Mouse (Mus musculus) hindbrain, embryonic 11.5 days (tissue): ENCODE measurements around the gene Acad10. TPM values are rescaled to one million over a fixed set of nuclear protein-coding genes. Genes with fewer than 3 reads are reported as not detected.

ENCODE experiments used
- ATAC-seq: fragments of 200-750 bp; cut with Nextera tagmentation; 2 replicates; pipeline ENCODE4 v1.8.0; 2017; ENCODE audit warnings: mild to moderate bottlenecking, moderate TSS enrichment, moderate library complexity; ENCODE audit not compliant: low FRiP score
- DNase-seq: peaks from one replicate; pipeline ENCODE4 v3.0.0-alpha.2; 2015; ENCODE audit warnings: low spot score
- H3K27ac ChIP-seq: fragments of 300-500 bp; sonication (generic); 2 replicates; pipeline ENCODE4 v1.5.1; 2014; ENCODE audit warnings: mild to moderate bottlenecking, low read depth, low read length
- H3K27me3 ChIP-seq: fragments of 300-500 bp; sonication (generic); 2 replicates; pipeline ENCODE4 v1.6.1; 2014; ENCODE audit warnings: mild to moderate bottlenecking, low read length, moderate library complexity, mixed read lengths; ENCODE audit not compliant: control insufficient read depth, insufficient read depth
- H3K36me3 ChIP-seq: fragments of 300-500 bp; sonication (generic); 2 replicates; pipeline ENCODE4 v1.6.1; 2014; ENCODE audit warnings: mild to moderate bottlenecking, low read length, moderate library complexity, mixed read lengths; ENCODE audit not compliant: control insufficient read depth, insufficient read depth
- H3K4me1 ChIP-seq: fragments of 300-500 bp; sonication (generic); replicated peaks from 2 replicates; pipeline ENCODE4 v1.6.1; 2014; ENCODE audit warnings: low read length, mixed read lengths; ENCODE audit not compliant: control insufficient read depth, insufficient read depth
- H3K4me2 ChIP-seq: fragments of 300-500 bp; sonication (generic); replicated peaks from 2 replicates; pipeline ENCODE4 v1.6.1; 2014; ENCODE audit warnings: mild to moderate bottlenecking, low read depth, low read length
- H3K4me3 ChIP-seq: fragments of 300-500 bp; sonication (generic); 2 replicates; pipeline ENCODE4 v1.5.1; 2014; ENCODE audit warnings: low read depth, low read length
- H3K9ac ChIP-seq: fragments of 300-500 bp; sonication (generic); 2 replicates; pipeline ENCODE4 v1.6.1; 2014; ENCODE audit warnings: low read depth, low read length
- H3K9me3 ChIP-seq: fragments of 300-500 bp; sonication (generic); 2 replicates; pipeline ENCODE4 v1.6.1; 2016; ENCODE audit warnings: low read length; ENCODE audit not compliant: control insufficient read depth
- WGBS: fragments of 180-500 bp; shearing (Covaris S2); extraction: QIAGEN DNeasy Blood & Tissue Kit; methylation state at CpG from one replicate; pipeline ENCODE4 v1.1.7; 2014; 5-methylcytosine and 5-hydroxymethylcytosine counted together
- polyA plus RNA-seq: library from polyadenylated mRNA; unstranded; fragments of >200 nt; fragmentation: Nextera tagmentation; extraction: Ambion mirVana; gene quantifications from 2 replicates; pipeline ENCODE4 v1.2.1, GENCODE M21; 2014

The Acad10 gene
- polyA plus RNA-seq, 1 experiment from 2014 or later: 2.1 TPM

DNA sequence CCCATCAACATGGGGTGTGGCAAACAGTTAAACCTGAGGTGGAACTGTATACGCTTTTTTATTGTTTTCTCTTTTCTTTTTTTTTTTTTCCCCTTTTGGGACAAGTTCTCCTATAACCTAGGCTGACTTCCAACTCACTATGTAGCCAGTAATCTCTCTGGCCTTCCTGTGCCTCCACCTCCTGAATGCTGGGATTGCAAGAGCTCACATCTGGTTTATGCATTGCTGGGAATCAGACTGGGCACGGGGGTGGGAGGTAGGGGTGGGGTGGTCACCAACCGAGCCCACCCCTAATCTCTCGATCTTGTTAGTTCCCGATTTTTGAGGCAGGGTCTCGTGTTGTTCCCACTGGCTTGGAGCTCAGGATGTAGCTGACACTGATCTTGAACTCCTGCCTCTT, 70.4 kb downstream of the Acad10 start:
- Histone ChIP-seq H3K4me3 (no peak overlapping the region), H3K27me3 (no peaks in the 10 kb centered on the region), H3K4me1 (no peaks in the 10 kb centered on the region), H3K9me3 (no peaks in the 10 kb centered on the region), H3K4me2 (no peak overlapping the region), H3K36me3 (no peaks in the 10 kb centered on the region), H3K9ac (no peak overlapping the region), H3K27ac (no peak overlapping the region)
- ATAC-seq (no peak), DNase-seq (no peak)
- 81% methylated on average over 6 of the region's 6 CpGs for WGBS

DNA sequence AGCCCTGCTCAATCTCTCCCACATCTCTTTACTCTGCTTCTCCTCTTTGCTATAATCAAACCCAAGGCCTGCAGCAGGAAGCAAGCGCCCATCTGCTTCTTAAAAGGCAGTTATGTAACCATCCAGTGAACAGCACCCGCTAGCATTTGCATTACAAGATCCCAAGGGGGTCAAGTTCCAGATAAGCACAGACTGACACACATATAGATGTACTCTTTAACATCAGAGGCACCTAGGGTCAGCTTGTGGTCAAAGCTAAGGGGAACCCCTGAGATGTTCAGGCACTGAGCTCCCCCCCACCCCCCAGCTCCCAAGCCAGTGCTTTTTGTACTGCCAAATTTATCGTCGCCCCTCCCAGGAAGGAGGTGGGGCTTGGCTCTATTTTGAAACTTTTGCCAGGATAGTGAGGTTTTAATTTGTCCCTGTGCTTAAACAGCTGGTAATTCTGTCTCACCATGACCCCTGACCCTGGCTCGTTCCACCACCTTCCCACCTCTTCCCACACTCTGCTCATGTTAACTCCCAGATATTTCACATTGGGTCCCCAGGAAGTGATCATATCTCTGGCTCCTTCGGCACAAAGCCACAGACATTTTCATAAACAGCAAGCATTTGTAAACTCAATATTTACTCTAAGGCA, 73.8 kb downstream of the Acad10 start:
- H3K4me2 ChIP-seq: no peak overlapping the region
- no peak overlapping the region for H3K4me3 ChIP-seq
- no peaks in the 10 kb centered on the region for H3K27me3 ChIP-seq
- WGBS: 73% methylated on average over 6 of the region's 6 CpGs
- no peak overlapping the region for H3K27ac ChIP-seq
- no peak overlapping the region for H3K9ac ChIP-seq
- no peak for ATAC-seq
- DNase-seq: no peak
- H3K36me3 ChIP-seq: no peaks in the 10 kb centered on the region
- no peaks in the 10 kb centered on the region for H3K9me3 ChIP-seq
- no peaks in the 10 kb centered on the region for H3K4me1 ChIP-seq

DNA sequence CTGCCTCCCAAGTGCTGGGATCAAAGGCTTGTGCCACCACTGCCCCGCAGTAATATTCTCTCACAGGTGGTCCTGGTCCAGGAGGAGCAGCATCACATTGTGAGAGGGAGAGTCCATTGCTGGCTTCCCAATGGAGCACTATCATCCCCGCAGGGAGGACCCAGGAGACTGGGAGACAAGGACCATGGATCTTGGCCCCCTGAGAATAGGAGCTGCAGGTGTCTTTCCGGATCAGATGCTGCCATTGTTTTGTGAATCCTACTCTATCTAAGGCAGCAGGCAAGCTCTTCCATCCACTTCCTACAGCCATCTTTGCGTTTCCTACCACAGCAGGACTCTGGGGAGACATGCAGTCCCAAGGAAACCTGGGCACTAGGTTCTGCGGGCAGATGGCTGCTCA, 74.6 kb downstream of the Acad10 start:
- Histone ChIP-seq H3K4me1 (no peaks in the 10 kb centered on the region), H3K4me2 (no peak overlapping the region), H3K9ac (no peak overlapping the region), H3K4me3 (no peak overlapping the region), H3K9me3 (no peaks in the 10 kb centered on the region), H3K27ac (no peak overlapping the region), H3K36me3 (no peaks in the 10 kb centered on the region), H3K27me3 (no peaks in the 10 kb centered on the region)
- WGBS: 85% methylated on average over 5 of the region's 5 CpGs
- DNase-seq (no peak), ATAC-seq (no peak)

DNA sequence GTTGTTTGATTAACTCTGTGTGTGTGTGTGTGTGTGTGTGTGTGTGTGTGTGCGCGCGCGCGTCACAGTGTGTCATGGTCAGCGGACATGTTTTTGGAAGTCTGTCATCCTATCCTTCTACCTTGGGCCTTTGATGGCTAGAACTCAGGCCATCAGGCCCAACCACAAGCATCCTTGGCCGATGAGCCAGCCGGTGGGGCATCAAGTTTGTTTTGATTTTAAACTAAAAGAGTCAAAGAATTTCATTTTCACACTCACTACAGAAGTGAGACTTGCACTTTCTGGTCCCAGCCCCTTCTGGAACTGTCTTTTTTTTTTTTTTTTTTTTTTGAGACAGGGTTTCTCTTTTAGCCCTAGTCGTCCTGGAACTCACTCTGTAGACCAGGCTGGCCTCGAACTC, 75.3 kb downstream of the Acad10 start:
- H3K4me3 ChIP-seq: no peak overlapping the region
- no peaks in the 10 kb centered on the region for H3K27me3 ChIP-seq
- no peaks in the 10 kb centered on the region for H3K4me1 ChIP-seq
- no peak overlapping the region for H3K27ac ChIP-seq
- 94% methylated on average over 10 of the region's 10 CpGs for WGBS
- no peaks in the 10 kb centered on the region for H3K36me3 ChIP-seq
- no peaks in the 10 kb centered on the region for H3K9me3 ChIP-seq
- no peak overlapping the region for H3K4me2 ChIP-seq
- DNase-seq (no peak), ATAC-seq (no peak)
- no peak overlapping the region for H3K9ac ChIP-seq

DNA sequence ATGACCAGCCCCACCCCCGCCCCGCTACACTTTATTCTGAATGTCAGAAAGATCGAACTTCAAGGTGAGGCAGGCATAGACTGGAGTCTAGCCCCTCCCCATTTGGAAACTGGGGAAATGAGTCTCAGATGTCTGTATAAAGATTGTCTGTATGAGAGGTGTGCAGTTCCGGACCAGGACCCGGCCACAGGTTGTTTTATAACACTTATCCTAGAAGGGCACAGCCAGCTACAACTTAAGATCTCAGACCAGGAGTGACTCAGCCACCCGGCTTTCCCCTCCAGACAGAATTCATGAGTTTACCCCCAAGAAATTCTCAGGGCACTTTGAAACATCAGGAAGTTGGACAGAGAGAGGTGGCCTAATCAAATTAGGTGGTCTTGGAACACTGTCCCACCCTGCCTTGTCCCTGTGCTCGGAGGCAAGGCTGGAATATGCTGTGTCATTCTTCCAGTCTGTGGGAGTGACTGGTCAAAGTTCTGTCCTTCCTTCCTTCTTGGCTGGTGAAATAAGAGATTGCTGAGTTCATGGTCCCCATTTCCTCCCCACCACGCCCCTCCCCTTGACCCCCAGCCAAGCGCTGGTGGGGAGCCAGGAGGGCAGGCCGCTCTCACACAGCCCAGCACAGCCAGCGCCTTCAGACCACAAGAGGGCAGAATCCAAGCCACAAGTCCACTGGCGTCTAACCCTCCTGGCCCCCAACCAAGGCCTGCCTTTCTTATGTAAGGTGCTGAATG, 76.4 kb downstream of the Acad10 start:
- H3K4me1 ChIP-seq: no peaks in the 10 kb centered on the region
- H3K9ac ChIP-seq: no peak overlapping the region
- H3K9me3 ChIP-seq: no peaks in the 10 kb centered on the region
- DNase-seq: peak; percentile 25
- no peak overlapping the region for H3K27ac ChIP-seq
- no peaks in the 10 kb centered on the region for H3K27me3 ChIP-seq
- no peak for ATAC-seq
- H3K4me3 ChIP-seq: no peak overlapping the region
- WGBS: 56% methylated on average over 12 of the region's 12 CpGs
- no peak overlapping the region for H3K4me2 ChIP-seq
- H3K36me3 ChIP-seq: 0 out of 2 replicates have a peak, but pooled peaks cover 6% of the 10 kb centered on the region

DNA sequence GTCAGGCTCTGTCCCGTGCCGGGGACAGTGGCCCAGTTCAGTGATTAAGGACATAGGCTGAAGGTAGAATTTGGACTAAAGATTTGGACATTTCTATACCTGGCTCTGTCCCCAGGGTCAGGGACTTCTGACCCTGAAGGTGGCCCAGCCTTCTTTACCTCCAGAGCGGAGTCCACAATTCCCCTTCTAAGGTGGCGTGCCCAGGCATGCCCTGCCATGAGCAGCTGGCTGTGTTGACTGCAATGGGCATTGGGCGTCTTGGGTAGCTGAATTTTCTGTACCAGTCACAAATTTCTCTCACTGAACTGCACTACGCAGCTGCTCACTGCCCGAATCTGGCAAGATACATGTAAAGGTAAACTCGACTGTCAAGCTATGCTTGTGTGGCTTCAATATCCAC, 78.4 kb downstream of the Acad10 start:
- Histone ChIP-seq H3K9me3 (no peaks in the 10 kb centered on the region), H3K27ac (no peak overlapping the region), H3K36me3 (0 out of 2 replicates have a peak, but pooled peaks cover 6% of the 10 kb centered on the region), H3K27me3 (no peaks in the 10 kb centered on the region), H3K4me3 (no peak overlapping the region), H3K4me2 (no peak overlapping the region), H3K9ac (no peak overlapping the region), H3K4me1 (no peaks in the 10 kb centered on the region)
- ATAC-seq: no peak
- 93% methylated on average over 8 of the region's 8 CpGs for WGBS
- DNase-seq: no peak

DNA sequence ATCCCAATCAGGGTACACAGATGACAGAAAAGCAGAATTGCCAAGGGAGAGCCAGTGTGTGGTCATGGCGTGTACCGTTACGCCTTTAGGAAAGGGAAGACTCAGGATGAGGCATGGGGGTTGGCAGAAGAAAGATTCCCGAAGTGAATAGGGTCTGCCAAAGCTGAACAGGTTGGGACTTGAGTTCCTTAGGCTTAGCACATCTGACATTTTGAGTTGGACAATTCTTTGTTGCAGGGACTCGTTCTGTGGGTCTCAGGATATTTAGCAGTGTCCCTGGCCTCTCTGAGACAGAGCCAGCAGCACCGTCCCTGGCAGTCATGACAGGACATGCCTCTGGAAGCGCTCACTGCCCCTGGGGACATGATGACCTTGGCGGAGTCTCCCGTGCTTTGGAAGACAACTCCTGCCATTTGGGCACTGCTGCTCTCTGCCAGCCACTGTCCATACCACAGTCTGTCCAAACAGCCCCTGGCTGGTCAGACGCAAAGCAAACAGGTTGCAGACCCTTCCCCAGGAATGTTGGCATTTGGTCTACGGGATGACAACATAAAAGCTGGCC, 83.3 kb downstream of the Acad10 start:
- H3K9ac ChIP-seq: no peak overlapping the region
- H3K27me3 ChIP-seq: no peaks in the 10 kb centered on the region
- H3K4me3 ChIP-seq: no peak overlapping the region
- no peaks in the 10 kb centered on the region for H3K4me1 ChIP-seq
- no peaks in the 10 kb centered on the region for H3K9me3 ChIP-seq
- no peak overlapping the region for H3K4me2 ChIP-seq
- 87% methylated on average over 11 of the region's 11 CpGs for WGBS
- no peak overlapping the region for H3K27ac ChIP-seq
- ATAC-seq: no peak
- 0 out of 2 replicates have a peak, but pooled peaks cover 6% of the 10 kb centered on the region for H3K36me3 ChIP-seq
- no peak for DNase-seq

DNA sequence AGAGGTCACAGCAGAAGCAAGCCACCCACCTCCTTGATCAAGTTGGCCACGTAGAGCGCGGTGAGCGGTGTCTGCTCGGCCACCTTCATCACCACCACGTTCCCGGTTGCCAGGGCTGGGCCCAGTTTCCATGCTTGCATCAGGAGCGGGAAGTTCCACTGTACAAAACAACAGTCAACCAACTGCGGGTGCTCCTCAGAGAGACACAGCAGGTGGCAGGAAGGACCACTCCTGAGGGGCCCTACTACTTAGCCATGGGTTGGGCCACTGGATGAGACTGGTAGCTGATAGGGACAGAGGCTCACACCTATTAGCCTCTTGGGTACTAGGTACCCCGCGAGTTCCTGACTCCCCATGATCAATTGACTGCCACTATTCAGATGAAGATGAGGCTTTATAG, 84.4 kb downstream of the Acad10 start:
- no peak for DNase-seq
- no peak for ATAC-seq
- Histone ChIP-seq H3K4me2 (no peak overlapping the region), H3K36me3 (0 out of 2 replicates have a peak, but pooled peaks cover 6% of the 10 kb centered on the region), H3K27me3 (no peaks in the 10 kb centered on the region), H3K4me3 (no peak overlapping the region), H3K9me3 (no peaks in the 10 kb centered on the region), H3K27ac (no peak overlapping the region), H3K9ac (no peak overlapping the region), H3K4me1 (no peaks in the 10 kb centered on the region)
- WGBS: 94% methylated on average over 11 of the region's 11 CpGs

DNA sequence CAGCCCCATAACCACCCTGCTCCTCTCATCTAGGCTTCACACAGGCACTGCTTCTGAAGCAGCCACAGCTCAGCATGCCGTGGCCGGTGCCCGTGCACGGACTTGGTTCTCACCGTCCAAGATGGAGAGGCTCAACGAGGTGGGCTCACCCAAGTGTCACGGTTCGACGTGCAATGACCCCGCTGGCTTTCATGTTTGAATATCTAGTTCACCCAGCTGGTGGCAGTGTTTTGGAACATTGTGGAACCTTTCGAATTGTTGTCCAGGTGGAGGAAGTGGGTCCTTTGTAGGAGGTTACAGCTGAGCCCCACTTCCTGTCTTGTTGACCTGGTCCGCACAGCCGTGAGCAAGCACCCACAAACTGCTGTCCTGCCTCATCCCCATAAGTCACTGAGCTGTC, 86.2 kb downstream of the Acad10 start:
- ATAC-seq: no peak
- Histone ChIP-seq H3K4me1 (no peaks in the 10 kb centered on the region), H3K36me3 (0 out of 2 replicates have a peak, but pooled peaks cover 2% of the 10 kb centered on the region), H3K4me2 (no peak overlapping the region), H3K9me3 (no peaks in the 10 kb centered on the region), H3K9ac (no peak overlapping the region), H3K27me3 (no peaks in the 10 kb centered on the region), H3K27ac (no peak overlapping the region), H3K4me3 (no peak overlapping the region)
- no peak for DNase-seq
- 91% methylated on average over 13 of the region's 13 CpGs for WGBS
